Mouse (Mus musculus): Measurements from ENCODE around the gene Wif1.

The Wif1 gene

GRCm38 (mm10) chr10:121033826-121034568 is at the start of gene Wif1:
Gene Wif1, plus strand, starts transcription at chr10:121033960.
- DNase-seq: peak; percentile 6

- no peak for DNase-seq
Observed at GRCm38 (mm10) chr10:121002135-121002534, 31.6 kb upstream of the Wif1 start.

- no peak for DNase-seq
Observed at GRCm38 (mm10) chr10:121011496-121011895, 22.3 kb upstream of the Wif1 start.

- DNase-seq: no peak
Observed at GRCm38 (mm10) chr10:121016291-121016690, 17.5 kb upstream of the Wif1 start.

- DNase-seq: no peak
Observed at GRCm38 (mm10) chr10:121016711-121017503, 16.9 kb upstream of the Wif1 start.

- no peak for DNase-seq
Observed at GRCm38 (mm10) chr10:121022951-121023350, 10.8 kb upstream of the Wif1 start.

- no peak for DNase-seq
Observed at GRCm38 (mm10) chr10:121031802-121032201, 2.0 kb upstream of the Wif1 start.

GRCm38 (mm10) chr10:121033128-121033791 is 500 bp upstream of the Wif1 start:
- peak; percentile 20 for DNase-seq

- DNase-seq: no peak
Observed at GRCm38 (mm10) chr10:121034569-121034947, 798 bp downstream of the Wif1 start.

- DNase-seq: no peak
Observed at GRCm38 (mm10) chr10:121038556-121039284, 5.0 kb downstream of the Wif1 start.

- no peak for DNase-seq
Observed at GRCm38 (mm10) chr10:121040911-121041310, 7.2 kb downstream of the Wif1 start.

- no peak for DNase-seq
Observed at GRCm38 (mm10) chr10:121047440-121047839, 13.7 kb downstream of the Wif1 start.

GRCm38 (mm10) chr10:121052076-121052475 is 18.3 kb downstream of the Wif1 start:
- DNase-seq: no peak

- DNase-seq: peak; percentile 10
Observed at GRCm38 (mm10) chr10:121055452-121056188, 21.9 kb downstream of the Wif1 start.

- no peak for DNase-seq
Observed at GRCm38 (mm10) chr10:121056823-121057222, 23.1 kb downstream of the Wif1 start.

GRCm38 (mm10) chr10:121059043-121060003 is 25.6 kb downstream of the Wif1 start:
- no peak for DNase-seq

GRCm38 (mm10) chr10:121061336-121061835 is 27.6 kb downstream of the Wif1 start:
- no peak for DNase-seq

GRCm38 (mm10) chr10:121062704-121063103 is 28.9 kb downstream of the Wif1 start:
- DNase-seq: no peak

GRCm38 (mm10) chr10:121067416-121067951 is 33.7 kb downstream of the Wif1 start:
- DNase-seq: no peak

GRCm38 (mm10) chr10:121068003-121068402 is 34.2 kb downstream of the Wif1 start:
- no peak for DNase-seq
